Mouse (Mus musculus) T-cell, adult 2 months (primary cell): ENCODE measurements around the gene Atg101.

Experiments used
- DNase-seq: peaks from one replicate; pipeline ENCODE4 v3.0.0; 2022; ENCODE audit warnings: low spot score

Atg101 gene

DNA sequence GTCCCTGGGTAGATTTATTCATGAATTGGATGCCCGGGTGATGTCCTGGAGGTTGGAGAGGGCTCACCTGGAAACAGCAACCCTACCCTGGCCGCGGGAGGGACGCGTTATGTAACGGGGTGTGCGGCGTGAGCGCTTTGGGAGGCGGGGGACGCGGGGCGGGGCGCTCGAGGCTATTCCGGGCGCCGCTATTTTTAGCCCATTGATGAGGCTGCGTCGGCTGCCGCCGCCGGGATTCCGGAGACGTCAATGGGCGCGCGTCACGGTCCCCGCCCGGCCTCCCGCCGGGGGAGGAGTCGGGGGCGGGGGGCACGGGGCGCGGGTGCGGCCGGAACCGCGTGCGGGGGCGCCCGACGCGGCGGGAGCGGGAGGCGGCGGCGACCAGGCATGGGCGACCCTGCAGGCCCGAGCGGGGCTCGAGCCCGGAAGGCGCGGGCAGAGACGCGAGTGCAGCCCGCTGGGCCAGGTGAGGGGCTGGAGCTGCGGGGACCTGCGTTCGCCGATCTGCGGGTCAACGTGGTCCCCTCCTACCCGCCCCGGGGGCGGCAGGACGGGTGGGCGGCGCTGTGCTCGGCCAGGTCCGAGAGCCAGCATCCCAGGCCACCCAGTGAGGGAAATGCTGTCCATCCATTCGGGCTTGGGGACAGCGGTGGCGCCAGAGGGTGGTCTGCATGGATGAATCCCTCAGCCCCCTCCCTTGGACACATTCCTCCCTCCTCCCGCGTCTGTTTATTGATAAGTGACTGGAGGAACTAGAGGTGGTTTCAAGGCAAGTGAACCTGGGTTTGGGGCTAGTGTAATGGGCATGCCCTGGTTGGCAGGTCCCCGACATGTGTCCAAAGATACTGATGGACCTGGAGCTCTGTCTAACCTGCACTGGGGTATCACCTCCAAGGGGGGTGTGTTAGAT is 29.9 kb upstream of the Atg101 start, which contains the start of gene Nr4a1:
Nr4a1 (plus strand) TSS at position 384 of the 910 bp plus-strand sequence.
- DNase-seq = peak; percentile 82

DNA sequence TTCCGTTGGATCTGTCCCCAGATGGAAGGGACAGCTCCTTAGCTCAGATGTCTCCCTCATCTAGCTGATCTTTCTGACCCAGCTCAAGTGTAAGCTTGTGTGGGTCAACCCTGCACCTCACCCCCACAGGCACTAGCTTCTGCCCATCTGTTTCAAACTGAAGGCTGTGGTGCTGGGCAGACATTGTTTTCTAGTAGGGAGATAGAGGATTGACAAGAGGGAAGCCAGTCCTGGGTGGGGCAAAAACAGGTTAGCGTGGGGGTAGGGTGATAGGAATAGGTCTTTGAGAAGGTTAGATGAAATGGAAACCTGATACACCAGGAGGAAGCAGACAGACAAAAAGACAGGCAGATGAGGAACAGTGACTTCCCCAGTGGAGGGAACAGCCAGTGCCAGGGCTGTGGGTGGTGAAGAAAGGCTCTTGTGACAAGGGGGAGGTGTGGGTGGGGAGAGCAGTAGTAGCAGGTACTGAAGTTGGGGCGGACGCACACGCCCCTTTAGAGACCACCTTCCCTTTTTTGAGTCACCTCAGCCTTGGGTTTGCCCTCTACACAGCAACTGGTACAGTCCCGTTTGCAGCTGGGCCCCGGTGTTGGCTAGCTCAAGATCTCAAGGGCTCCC is 28.1 kb upstream of the Atg101 start:
- DNase-seq = no peak

GRCm38 (mm10) chr15:101256463-101257206 is 27.4 kb upstream of the Atg101 start:
- DNase-seq = no peak

DNA sequence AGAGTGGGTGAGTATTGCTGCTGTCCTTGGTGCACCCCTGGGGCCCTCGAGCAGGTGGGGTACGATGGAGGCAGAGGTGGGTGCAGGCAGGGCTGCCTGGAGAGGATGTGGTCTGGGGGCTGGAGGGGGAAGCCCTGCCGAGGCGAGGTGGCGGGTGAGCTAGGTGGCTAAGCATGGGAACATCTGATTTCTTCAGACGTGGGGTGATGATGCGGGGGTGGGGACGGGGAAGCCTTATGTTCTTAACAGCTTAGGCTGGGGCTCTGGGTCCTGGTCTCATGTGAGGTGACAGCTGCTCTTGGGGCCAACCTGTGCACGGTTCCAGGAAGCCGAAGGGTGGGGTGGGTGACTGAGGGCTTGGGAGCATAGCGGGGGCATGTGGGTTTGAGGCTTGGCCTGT is 25.7 kb upstream of the Atg101 start:
- DNase-seq = peak; percentile 92

- no peak for DNase-seq
These were observed 24.1 kb upstream of the Atg101 start for GRCm38 (mm10) chr15:101259922-101260321.

- no peak for DNase-seq
These were observed 23.7 kb upstream of the Atg101 start for GRCm38 (mm10) chr15:101260387-101260786.

GRCm38 (mm10) chr15:101260874-101261622 is 23.0 kb upstream of the Atg101 start:
- no peak for DNase-seq

- DNase-seq = no peak
These were observed 21.6 kb upstream of the Atg101 start for GRCm38 (mm10) chr15:101262502-101262901.

GRCm38 (mm10) chr15:101266132-101266963 is 17.7 kb upstream of the Atg101 start:
- DNase-seq = peak; percentile 99

DNA sequence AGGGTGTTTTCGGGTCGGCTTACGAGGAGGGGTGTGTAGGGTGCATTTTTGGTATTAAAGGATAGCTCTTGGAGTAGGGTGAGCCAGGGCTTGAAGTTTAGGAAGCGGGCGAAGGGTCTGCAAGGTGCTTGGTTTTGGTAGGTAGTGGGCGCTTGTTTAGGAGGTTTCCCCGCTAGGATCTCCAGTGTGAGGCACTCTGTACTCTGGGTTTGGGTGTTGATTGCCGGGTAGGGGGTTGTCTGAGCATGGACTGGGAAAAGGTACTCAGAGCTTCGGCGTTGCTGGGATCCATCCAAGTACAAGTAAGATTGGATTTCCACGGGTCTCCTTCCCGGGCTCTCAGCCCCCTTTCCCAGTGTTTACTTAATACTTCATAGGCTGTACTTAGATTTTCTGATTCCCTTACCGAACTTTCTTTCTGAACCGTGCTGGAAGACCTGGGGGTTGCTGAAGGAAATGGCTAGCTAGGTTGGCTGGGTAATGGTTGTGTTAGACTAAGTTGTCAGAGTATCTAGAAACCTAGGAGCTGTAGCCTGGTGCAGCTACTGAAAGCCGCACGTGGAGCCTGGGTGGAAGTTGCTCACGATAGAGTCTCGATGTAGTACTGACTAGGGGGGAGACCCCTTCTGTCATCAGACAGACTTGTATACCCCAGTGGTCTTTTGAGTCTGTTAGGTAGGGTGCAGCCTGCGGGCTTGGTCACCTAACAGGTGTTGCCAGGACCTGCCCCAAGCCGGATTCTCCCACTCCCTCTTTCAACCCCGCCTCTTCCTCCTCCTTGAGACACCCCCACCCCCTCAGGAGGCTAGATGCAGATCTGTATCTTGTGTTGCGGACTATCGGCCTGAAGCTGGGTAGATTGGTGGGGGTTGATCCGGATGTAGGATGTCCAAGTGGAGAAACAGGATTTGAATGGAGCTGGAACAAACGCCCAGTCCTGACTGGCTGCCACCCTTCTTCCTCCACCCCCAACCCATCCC is 16.7 kb upstream of the Atg101 start:
- peak; percentile 47 for DNase-seq

- DNase-seq = no peak
These were observed 13.8 kb upstream of the Atg101 start for GRCm38 (mm10) chr15:101270101-101270820.

GRCm38 (mm10) chr15:101271107-101271506 is 13.0 kb upstream of the Atg101 start:
- DNase-seq = no peak

- DNase-seq = no peak
These were observed 12.6 kb upstream of the Atg101 start for GRCm38 (mm10) chr15:101271513-101271912.

DNA sequence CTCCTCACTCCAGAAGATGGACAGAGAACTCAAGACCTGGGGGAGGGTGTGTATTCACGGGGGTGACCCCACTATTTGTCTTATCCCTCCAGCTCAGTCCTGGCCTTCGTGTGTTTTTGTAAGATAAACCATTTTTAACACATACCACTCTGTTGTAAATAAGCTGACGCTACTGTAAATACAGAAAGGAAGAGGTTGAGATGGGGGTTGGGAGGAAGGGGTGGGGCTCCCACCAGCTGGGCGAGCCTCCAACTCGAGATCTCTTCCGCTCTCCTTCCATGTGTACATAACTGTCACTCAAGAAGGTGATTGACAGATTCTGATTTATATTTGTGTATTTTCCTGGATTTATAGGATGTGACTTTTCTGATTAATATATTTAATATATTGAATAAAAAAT is 9.7 kb upstream of the Atg101 start:
- no peak for DNase-seq

DNA sequence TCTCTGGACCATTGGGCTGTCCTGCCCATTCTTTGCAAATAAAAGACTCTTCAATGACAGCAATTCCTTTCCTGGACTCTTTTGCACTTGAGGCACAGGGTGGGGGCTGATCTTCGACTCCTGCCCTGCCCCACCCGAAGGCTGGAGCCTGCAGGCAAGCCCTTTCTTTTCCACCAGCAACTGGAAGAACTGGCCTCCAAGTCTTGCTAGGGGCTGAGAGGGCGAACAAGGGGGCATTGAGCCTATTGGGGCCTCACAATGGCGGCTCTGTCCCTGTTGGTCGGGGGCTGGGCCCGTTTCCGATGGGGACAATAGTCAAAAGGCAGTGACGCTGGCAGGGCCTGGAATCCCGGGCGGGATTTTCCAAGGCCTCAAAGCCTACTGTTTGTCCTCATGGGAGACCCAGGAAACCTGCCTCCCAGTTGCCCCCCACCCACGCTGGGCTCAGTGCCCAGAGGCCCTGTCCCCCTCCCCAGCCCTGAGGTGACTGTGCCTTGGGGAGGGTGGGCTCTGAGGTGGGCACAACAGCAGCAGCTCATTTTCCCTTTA is 6.6 kb upstream of the Atg101 start:
- DNase-seq = no peak

GRCm38 (mm10) chr15:101278589-101278988 is 5.5 kb upstream of the Atg101 start:
- DNase-seq = no peak

DNA sequence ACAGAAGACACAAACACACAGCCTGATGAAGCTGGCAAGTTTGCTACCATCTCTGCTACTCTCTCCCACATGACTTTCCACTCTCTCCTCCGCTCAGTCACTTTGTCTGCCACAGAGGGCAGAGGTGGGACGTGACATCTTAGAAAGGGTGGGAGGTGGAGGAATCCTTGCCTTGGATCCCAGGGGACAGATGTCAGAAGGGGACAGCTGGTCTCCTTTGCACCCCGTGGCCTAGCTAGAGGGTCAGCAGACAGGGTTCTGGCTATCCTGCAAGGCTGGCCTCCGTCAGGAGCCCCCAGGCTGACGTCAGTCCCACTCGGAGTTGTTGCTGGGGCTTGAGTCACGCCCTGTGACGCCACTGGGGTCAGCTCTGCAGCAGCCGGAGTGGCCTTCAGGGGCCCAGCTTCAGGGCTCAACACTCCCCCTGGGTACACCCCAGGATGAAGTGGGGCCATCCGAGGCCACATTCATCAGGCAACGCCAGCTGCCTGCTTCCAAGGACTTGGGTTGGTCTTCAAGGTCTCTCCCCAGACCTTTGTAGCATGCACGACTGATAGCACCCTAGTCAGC is 4.6 kb upstream of the Atg101 start:
- no peak for DNase-seq

GRCm38 (mm10) chr15:101282471-101282870 is 1.6 kb upstream of the Atg101 start:
- no peak for DNase-seq
